Mouse (Mus musculus) left cerebral cortex, adult 2 months (tissue): ENCODE results near the gene Gpr183. TPM values are rescaled to one million over a fixed set of nuclear protein-coding genes. Genes with fewer than 3 reads are reported as not detected.

Experiments used
- DNase-seq, 2 experiments: peaks; one replicate each; pipeline ENCODE4 v3.0.0; 2021 to 2022; ENCODE audit warnings: low spot score in 2 of 2, mixed read lengths in 1 of 2; ENCODE audit errors: extremely low spot score in 1 of 2
- H3K27ac ChIP-seq: fragments of 200-600 bp; 2 replicates; pipeline ENCODE4 v1.8.1; 2022
- H3K4me3 ChIP-seq: fragments of 200-600 bp; 2 replicates; pipeline ENCODE4 v1.8.1; 2022
- CTCF ChIP-seq: fragments of 200-600 bp; IDR thresholded peaks from 2 replicates; pipeline ENCODE4 v1.8.1; 2022; ENCODE audit warnings: antibody characterized with exemption, mild to moderate bottlenecking, moderate library complexity
- intact Hi-C: fragments of 180-260 bp; cut with DNase I; formaldehyde crosslinking; loops from one replicate; pipeline ENCODE4 v1.15.1; 2025
- long read RNA-seq, 2 experiments: library from polyadenylated mRNA; stranded (forward); transcript quantifications; one replicate each; pipeline ENCODE4 v2.0.0; 2021; ENCODE audit warnings: borderline mapping rate in 2 of 2
- total RNA-seq, 2 experiments: library from RNA; stranded (reverse); gene quantifications; 2 replicates each; pipeline ENCODE4 v1.2.3; 2021

The Gpr183 gene
- under 1 TPM; 0.44 to 0.66 TPM for total RNA-seq
- long read RNA-seq, experiment 1, result 0 reads
- long read RNA-seq, experiment 2, partial matches to known transcripts, result 0 of 1 reads
- long read RNA-seq, experiment 2, other reads (novel, unspliced or antisense), result 0 of 1 reads

- intact Hi-C loops, result no loop called here
- H3K4me3 ChIP-seq, result no peak within 1 kb of the TSS
- no peak within 1 kb of the TSS for H3K27ac ChIP-seq
- no peak for DNase-seq
- no peak for TF ChIP-seq CTCF
Measured at GRCm38 (mm10) chr14:121964990-121965389, at the start of gene Gpr183. TSS of gene Gpr183 (minus strand) at chr14:121965195.

- intact Hi-C loops, result no loop called here
- Histone ChIP-seq H3K27ac (no peak overlapping the region), H3K4me3 (no peak overlapping the region)
- no peak for TF ChIP-seq CTCF
- no peak for DNase-seq
Measured at GRCm38 (mm10) chr14:122013417-122013951, 48.5 kb upstream of the Gpr183 start.

GRCm38 (mm10) chr14:122012814-122013213 is 47.8 kb upstream of the Gpr183 start:
- Histone ChIP-seq H3K4me3 (no peak overlapping the region), H3K27ac (no peak overlapping the region)
- intact Hi-C loops, result no loop called here
- TF ChIP-seq CTCF, result no peak
- no peak for DNase-seq

- intact Hi-C loops, result no loop called here
- TF ChIP-seq CTCF, result no peak
- Histone ChIP-seq H3K4me3 (no peak overlapping the region), H3K27ac (no peak overlapping the region)
- no peak for DNase-seq
Measured at GRCm38 (mm10) chr14:122012193-122012592, 47.2 kb upstream of the Gpr183 start.

GRCm38 (mm10) chr14:122011768-122012167 is 46.8 kb upstream of the Gpr183 start:
- Histone ChIP-seq H3K4me3 (no peak overlapping the region), H3K27ac (no peak overlapping the region)
- intact Hi-C loops, result no loop called here
- TF ChIP-seq CTCF, result no peak
- DNase-seq, result no peak

- intact Hi-C loops, result no loop called here
- no peak overlapping the region for H3K4me3 ChIP-seq
- no peak for TF ChIP-seq CTCF
- H3K27ac ChIP-seq, result no peak overlapping the region; the same call in 1 of the 2 replicates
- DNase-seq, result no peak
Measured at GRCm38 (mm10) chr14:122010301-122010700, 45.3 kb upstream of the Gpr183 start.

GRCm38 (mm10) chr14:122009502-122009901 is 44.5 kb upstream of the Gpr183 start:
- intact Hi-C loops, result no loop called here
- no peak overlapping the region; the same call in 1 of the 2 replicates for H3K27ac ChIP-seq
- DNase-seq, result no peak
- TF ChIP-seq CTCF, result no peak
- H3K4me3 ChIP-seq, result no peak overlapping the region

GRCm38 (mm10) chr14:122008261-122008660 is 43.3 kb upstream of the Gpr183 start:
- no peak for DNase-seq
- no peak overlapping the region for H3K4me3 ChIP-seq
- intact Hi-C loops, result no loop called here
- H3K27ac ChIP-seq, result no peak overlapping the region
- TF ChIP-seq CTCF, result no peak

- no peak for DNase-seq
- intact Hi-C loops, result no loop called here
- TF ChIP-seq CTCF, result no peak
- Histone ChIP-seq H3K4me3 (no peak overlapping the region), H3K27ac (no peak overlapping the region)
Measured at GRCm38 (mm10) chr14:122003812-122004211, 38.8 kb upstream of the Gpr183 start.

- H3K27ac ChIP-seq, result no peak overlapping the region
- no peak overlapping the region for H3K4me3 ChIP-seq
- no peak for TF ChIP-seq CTCF
- intact Hi-C loops, result no loop called here
- DNase-seq, result no peak
Measured at GRCm38 (mm10) chr14:122002224-122002623, 37.2 kb upstream of the Gpr183 start.

GRCm38 (mm10) chr14:122000346-122001105 is 35.5 kb upstream of the Gpr183 start:
- no peak for TF ChIP-seq CTCF
- no peak for DNase-seq
- Histone ChIP-seq H3K27ac (no peak overlapping the region), H3K4me3 (no peak overlapping the region)
- intact Hi-C loops, result no loop called here

- no peak for TF ChIP-seq CTCF
- no peak for DNase-seq
- intact Hi-C loops, result no loop called here
- no peak overlapping the region for H3K27ac ChIP-seq
- no peak overlapping the region for H3K4me3 ChIP-seq
Measured at GRCm38 (mm10) chr14:121999455-121999854, 34.5 kb upstream of the Gpr183 start.

- Histone ChIP-seq H3K4me3 (no peak overlapping the region), H3K27ac (no peak overlapping the region)
- no peak for DNase-seq
- intact Hi-C loops, result no loop called here
- TF ChIP-seq CTCF, result no peak
Measured at GRCm38 (mm10) chr14:121996786-121997185, 31.8 kb upstream of the Gpr183 start.
